Mouse (Mus musculus): ENCODE measurements around the gene Zfp708. TPM values are rescaled to one million over a fixed set of nuclear protein-coding genes. Genes with fewer than 3 reads are reported as not detected.

Zfp708 gene
- total and polyA plus RNA-seq, 2 experiments from 2014 or later = 6.6 to 12.2 TPM

DNA sequence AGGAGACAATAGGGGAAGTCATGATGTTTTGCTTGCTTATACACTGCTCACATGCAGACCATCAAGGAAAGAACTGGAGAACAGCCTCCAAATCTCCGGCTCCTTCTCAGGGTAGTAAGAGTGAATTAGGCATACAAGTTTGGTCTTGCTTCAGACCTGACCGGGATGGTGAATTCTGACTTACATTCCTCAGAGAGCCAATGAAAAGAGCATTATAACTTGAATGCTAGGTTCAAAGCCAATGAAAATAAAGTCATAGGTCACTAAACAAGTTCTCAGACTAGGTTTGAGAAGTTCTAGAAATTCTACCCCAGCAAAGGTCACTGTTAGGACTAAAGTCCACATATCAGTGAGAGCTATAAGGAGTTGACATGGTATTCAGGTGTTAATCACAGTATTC is 20.5 kb downstream of the Zfp708 start:
- no peak overlapping the region for H3K4me2 ChIP-seq (ENCODE audit: low read depth)
- TF ChIP-seq CTCF (IDR thresholded peaks at IDR 0.05; ENCODE audit: low read depth) = no peak
- 99% methylated on average over 2 of the region's 2 CpGs for WGBS

DNA sequence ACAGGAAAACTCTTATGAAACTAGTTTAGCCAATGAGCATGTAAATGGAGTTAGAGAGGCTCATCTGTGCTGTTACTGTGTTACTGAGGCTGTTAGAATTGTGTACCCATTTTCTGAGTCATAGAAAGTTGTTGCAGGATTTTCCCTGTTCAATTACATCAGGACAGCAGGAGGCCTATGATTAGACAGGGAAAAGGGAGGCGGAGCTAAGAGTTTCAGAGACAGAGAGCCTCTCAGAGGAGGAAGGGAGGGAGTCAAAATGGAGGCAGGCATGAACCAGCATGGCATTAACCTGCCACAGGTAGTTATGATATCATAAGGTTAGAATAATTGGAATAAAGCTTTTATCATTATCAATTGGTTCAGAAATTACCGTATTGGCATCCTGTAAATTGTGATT is 25.0 kb downstream of the Zfp708 start:
- H3K4me1 ChIP-seq (ENCODE audit: insufficient read depth) = no peaks in the 10 kb centered on the region
- ATAC-seq = no peak

More for the DNA sequence above, 20.5 kb downstream of the Zfp708 start:
- H3K27me3 ChIP-seq (ENCODE audit: insufficient read depth, low read length) = no peaks in the 10 kb centered on the region
- H3K4me3 ChIP-seq (ENCODE audit: low read depth, low read length) = no peak overlapping the region
- H3K36me3 ChIP-seq (ENCODE audit: insufficient read depth) = peaks cover 29% of the 10 kb centered on the region
- H3K9ac ChIP-seq = no peak overlapping the region
- H3K4me1 ChIP-seq (ENCODE audit: insufficient read depth) = peaks cover 6% of the 10 kb centered on the region
- no peak for ATAC-seq
- DNase-seq = no peak
- H3K9me3 ChIP-seq (ENCODE audit: low read length) = 0 out of 2 replicates have a peak, but pooled peaks cover 11% of the 10 kb centered on the region
- H3K27ac ChIP-seq (ENCODE audit: low read depth, low read length) = no peak overlapping the region

DNA sequence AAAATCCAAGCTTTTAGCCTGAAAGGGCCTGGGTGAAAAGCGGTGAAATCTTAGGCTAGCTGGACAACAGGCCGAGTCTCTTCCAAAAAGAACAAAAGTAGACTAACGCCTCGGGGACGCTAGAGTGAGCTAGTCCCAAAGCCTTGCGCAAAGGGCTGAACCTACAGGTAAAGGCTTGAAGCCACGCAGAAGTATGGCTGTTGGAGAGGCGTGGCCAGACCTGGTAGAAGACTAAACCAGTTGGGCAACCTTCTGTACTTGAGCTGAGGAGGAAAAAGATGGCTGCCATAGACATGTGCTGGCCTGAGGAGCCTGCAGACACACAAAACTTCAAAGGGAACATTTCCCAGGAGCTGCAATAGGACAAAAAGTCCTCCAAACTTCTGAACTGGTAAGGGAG is 32.4 kb downstream of the Zfp708 start:
- Histone ChIP-seq H3K9me3 (ENCODE audit: low read length) (peaks cover 18% of the 10 kb centered on the region), H3K36me3 (ENCODE audit: insufficient read depth) (peaks cover 11% of the 10 kb centered on the region), H3K27me3 (ENCODE audit: insufficient read depth, low read length) (no peaks in the 10 kb centered on the region), H3K4me3 (ENCODE audit: low read depth, low read length) (no peak overlapping the region), H3K4me1 (ENCODE audit: insufficient read depth) (0 out of 2 replicates have a peak, but pooled peaks cover under 1% of the 10 kb centered on the region), H3K27ac (ENCODE audit: low read depth, low read length) (no peak overlapping the region), H3K9ac (no peak overlapping the region), H3K4me2 (ENCODE audit: low read depth) (no peak overlapping the region)
- ATAC-seq = no peak
- WGBS = 86% methylated on average over 8 of the region's 8 CpGs
- TF ChIP-seq CTCF (IDR thresholded peaks at IDR 0.05; ENCODE audit: low read depth) = no peak
- no peak for DNase-seq

More for the DNA sequence above, 25.0 kb downstream of the Zfp708 start:
- no peak for TF ChIP-seq CTCF (IDR thresholded peaks at IDR 0.05; ENCODE audit: low read depth)
- Histone ChIP-seq H3K27ac (ENCODE audit: low read depth, low read length) (no peak overlapping the region), H3K36me3 (ENCODE audit: insufficient read depth) (peaks cover 50% of the 10 kb centered on the region), H3K4me2 (ENCODE audit: low read depth) (no peak overlapping the region), H3K27me3 (ENCODE audit: insufficient read depth, low read length) (no peaks in the 10 kb centered on the region), H3K9ac (no peak overlapping the region), H3K9me3 (ENCODE audit: low read length) (peaks cover 29% of the 10 kb centered on the region), H3K4me3 (ENCODE audit: low read depth, low read length) (no peak overlapping the region)
- 98% methylated on average over 2 of the region's 2 CpGs for WGBS
- no peak for DNase-seq

DNA sequence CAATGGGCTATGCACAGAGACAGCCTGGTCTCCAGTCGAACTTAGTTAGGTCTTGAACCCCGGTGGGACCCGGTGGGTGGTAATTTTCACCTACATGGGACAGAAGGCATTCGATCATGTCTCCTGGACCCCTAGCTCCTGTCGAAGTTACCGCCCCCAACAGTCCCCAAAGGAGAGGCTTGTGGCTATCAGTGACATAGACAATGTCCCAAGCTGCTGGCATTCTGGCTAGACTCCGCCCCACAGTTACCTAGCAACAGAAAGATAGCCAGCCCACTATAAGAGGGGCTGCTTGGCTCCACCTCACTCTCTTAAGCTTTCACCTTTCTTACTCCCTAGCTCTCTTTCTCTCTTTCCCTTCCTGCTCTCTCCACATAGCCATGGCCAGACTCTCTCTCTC is 35.3 kb downstream of the Zfp708 start:
- WGBS = 63% methylated on average over 7 of the region's 7 CpGs
- no peak overlapping the region for H3K27ac ChIP-seq (ENCODE audit: low read depth, low read length)
- no peak for TF ChIP-seq CTCF (IDR thresholded peaks at IDR 0.05; ENCODE audit: low read depth)
- no peaks in the 10 kb centered on the region for H3K27me3 ChIP-seq (ENCODE audit: insufficient read depth, low read length)
- no peak overlapping the region for H3K4me3 ChIP-seq (ENCODE audit: low read depth, low read length)
- 0 out of 2 replicates have a peak, but pooled peaks cover 6% of the 10 kb centered on the region for H3K9me3 ChIP-seq (ENCODE audit: low read length)
- no peak overlapping the region for H3K4me2 ChIP-seq (ENCODE audit: low read depth)
- ATAC-seq (no peak), DNase-seq (no peak)
- H3K9ac ChIP-seq = no peak overlapping the region
- no peaks in the 10 kb centered on the region for H3K36me3 ChIP-seq (ENCODE audit: insufficient read depth)
- 0 out of 2 replicates have a peak, but pooled peaks cover 6% of the 10 kb centered on the region for H3K4me1 ChIP-seq (ENCODE audit: insufficient read depth)

DNA sequence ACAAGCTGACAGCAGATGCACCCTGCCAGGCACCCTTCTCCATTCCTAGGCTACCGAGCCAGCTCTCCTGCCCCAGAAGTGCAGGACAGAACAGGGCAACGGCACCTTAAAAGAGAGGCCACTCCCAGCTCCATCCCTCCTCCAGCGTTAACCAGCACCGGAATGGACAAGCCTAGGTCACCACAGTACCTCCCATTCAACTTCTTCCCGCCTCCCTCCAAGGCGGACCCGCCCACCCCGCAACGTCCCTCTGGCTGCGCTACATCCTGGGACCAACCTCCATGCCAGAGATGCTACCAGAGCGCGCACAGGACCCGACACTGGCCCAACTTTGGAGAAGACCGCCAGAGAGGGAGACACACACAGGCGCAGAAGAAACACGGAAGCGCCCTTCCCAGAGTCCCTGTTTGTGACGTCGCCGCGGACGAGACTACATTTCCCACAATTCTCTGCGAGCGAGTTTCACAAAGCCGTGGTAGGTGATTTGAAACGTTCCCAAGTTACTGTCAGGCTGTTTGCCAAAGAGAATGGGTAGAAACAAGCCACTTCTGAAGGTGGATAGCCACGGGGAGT is 36.9 kb downstream of the Zfp708 start, which contains the start of gene Zfp712:
Zfp712 (minus strand) TSS at position 385 of the 573 bp plus-strand sequence.
- Histone ChIP-seq H3K27ac (ENCODE audit: low read depth, low read length) (peak within 1 kb of the TSS; percentile 68), H3K27me3 (ENCODE audit: insufficient read depth, low read length) (no peaks in the 10 kb centered on the region), H3K36me3 (ENCODE audit: insufficient read depth) (no peaks in the 10 kb centered on the region), H3K4me3 (ENCODE audit: low read depth, low read length) (peak within 1 kb of the TSS; percentile 83), H3K9me3 (ENCODE audit: low read length) (no peaks in the 10 kb centered on the region), H3K4me1 (ENCODE audit: insufficient read depth) (0 out of 2 replicates have a peak, but pooled peaks cover 6% of the 10 kb centered on the region), H3K4me2 (ENCODE audit: low read depth) (peak within 1 kb of the TSS; percentile 80), H3K9ac (peak within 1 kb of the TSS; percentile 75)
- ATAC-seq (peak; percentile 97), DNase-seq (peak; percentile 96)
- WGBS = under 1% methylated on average over 27 of the region's 27 CpGs
- no peak; the same call in 1 of the 2 replicates for TF ChIP-seq CTCF (IDR thresholded peaks at IDR 0.05; ENCODE audit: low read depth)

DNA sequence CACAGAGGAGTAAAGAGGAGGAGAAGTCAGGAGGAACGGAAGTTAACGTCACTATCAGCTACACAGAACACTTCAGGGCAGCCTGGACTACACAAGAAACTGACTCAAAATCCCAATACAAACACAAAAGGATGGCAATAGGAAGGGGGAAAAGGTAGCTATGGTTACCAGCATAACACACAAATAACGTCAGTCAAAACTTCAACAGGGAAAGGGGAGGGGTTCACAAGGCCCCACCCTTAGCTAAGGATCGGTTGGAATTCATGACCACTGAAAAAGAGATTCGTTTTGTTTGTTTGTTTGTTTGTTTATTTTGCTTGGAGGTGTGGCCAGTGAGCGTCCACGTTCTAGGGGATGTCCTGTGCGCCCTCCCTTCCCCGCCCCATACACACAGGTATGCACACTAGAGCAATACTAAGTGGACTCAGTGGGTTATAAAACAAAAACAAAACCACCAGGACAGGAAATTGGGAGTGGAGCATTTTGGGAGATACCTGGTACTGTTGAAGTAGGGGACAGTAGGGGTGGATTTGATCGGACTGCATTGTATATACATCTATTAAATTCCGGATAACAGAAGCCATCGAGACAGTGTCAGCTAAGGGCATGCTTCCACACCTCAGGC is 37.5 kb downstream of the Zfp708 start:
- H3K4me1 ChIP-seq (ENCODE audit: insufficient read depth) = 0 out of 2 replicates have a peak, but pooled peaks cover 6% of the 10 kb centered on the region
- no peak for DNase-seq
- peak overlapping the region; percentile 83 for H3K4me3 ChIP-seq (ENCODE audit: low read depth, low read length)
- peak overlapping the region; percentile 80 for H3K4me2 ChIP-seq (ENCODE audit: low read depth)
- peak; percentile 26 for ATAC-seq
- no peaks in the 10 kb centered on the region for H3K36me3 ChIP-seq (ENCODE audit: insufficient read depth)
- no peak for TF ChIP-seq CTCF (IDR thresholded peaks at IDR 0.05; ENCODE audit: low read depth)
- WGBS = 4% methylated on average over 12 of the region's 12 CpGs
- peak overlapping the region; percentile 75 for H3K9ac ChIP-seq
- H3K27me3 ChIP-seq (ENCODE audit: insufficient read depth, low read length) = no peaks in the 10 kb centered on the region
- peak overlapping the region; percentile 68; the same call in 1 of the 2 replicates for H3K27ac ChIP-seq (ENCODE audit: low read depth, low read length)
- no peaks in the 10 kb centered on the region for H3K9me3 ChIP-seq (ENCODE audit: low read length)

Other genes starting within 250 kb of the Zfp708 start
- 3.4 and 3.7 TPM in 2 replicates for gene Gm10767, start 193.1 kb downstream of the Zfp708 start, total RNA-seq (2014; rRNA removed)
- 2.6 and 2.9 TPM in 2 replicates for gene Gm10767, start 193.1 kb downstream of the Zfp708 start, polyA plus RNA-seq (2015; fragmentation: Nextera tagmentation; extraction: Ambion mirVana)
- 10.1 and 10.2 TPM in 2 replicates for gene Zfp712, start 36.8 kb downstream of the Zfp708 start, total RNA-seq (2014; rRNA removed)
- 1.8 and 3.2 TPM in 2 replicates for gene Zfp712, start 36.8 kb downstream of the Zfp708 start, polyA plus RNA-seq (2015; fragmentation: Nextera tagmentation; extraction: Ambion mirVana)
- gene Gm28557, start 10.6 kb upstream of the Zfp708 start, total RNA-seq (2014; rRNA removed) = 1.4 and 2.9 TPM in 2 replicates
- 0.92 and 1.4 TPM in 2 replicates for gene Gm28557, start 10.6 kb upstream of the Zfp708 start, polyA plus RNA-seq (2015; fragmentation: Nextera tagmentation; extraction: Ambion mirVana)
- gene Rslcan18, start 18.3 kb upstream of the Zfp708 start, total RNA-seq (2014; rRNA removed) = not detected in 2 replicates
- 0.08 TPM in 1 of 2 replicates, not detected in the other for gene Rslcan18, start 18.3 kb upstream of the Zfp708 start, polyA plus RNA-seq (2015; fragmentation: Nextera tagmentation; extraction: Ambion mirVana)
- 7.8 and 8.9 TPM in 2 replicates for gene Zfp759, start 23.7 kb upstream of the Zfp708 start, total RNA-seq (2014; rRNA removed)
- 1.5 and 2.6 TPM in 2 replicates for gene Zfp759, start 23.7 kb upstream of the Zfp708 start, polyA plus RNA-seq (2015; fragmentation: Nextera tagmentation; extraction: Ambion mirVana)
- 2.9 and 7.8 TPM in 2 replicates for gene Rsl1, start 75.2 kb upstream of the Zfp708 start, total RNA-seq (2014; rRNA removed)
- gene Rsl1, start 75.2 kb upstream of the Zfp708 start, polyA plus RNA-seq (2015; fragmentation: Nextera tagmentation; extraction: Ambion mirVana) = 2.9 and 3.3 TPM in 2 replicates
- 2.5 and 3.2 TPM in 2 replicates for gene Zfp455, start 96.5 kb upstream of the Zfp708 start, total RNA-seq (2014; rRNA removed)
- gene Zfp455, start 96.5 kb upstream of the Zfp708 start, polyA plus RNA-seq (2015; fragmentation: Nextera tagmentation; extraction: Ambion mirVana) = 0.67 and 1.2 TPM in 2 replicates
- gene Zfp458, start 180.5 kb upstream of the Zfp708 start, total RNA-seq (2014; rRNA removed) = 15.5 and 16.6 TPM in 2 replicates
- gene Zfp458, start 180.5 kb upstream of the Zfp708 start, polyA plus RNA-seq (2015; fragmentation: Nextera tagmentation; extraction: Ambion mirVana) = 2.9 and 3.1 TPM in 2 replicates
- 0.81 and 1.5 TPM in 2 replicates for gene Zfp457, start 208.5 kb upstream of the Zfp708 start, total RNA-seq (2014; rRNA removed)
- 0.31 and 0.41 TPM in 2 replicates for gene Zfp457, start 208.5 kb upstream of the Zfp708 start, polyA plus RNA-seq (2015; fragmentation: Nextera tagmentation; extraction: Ambion mirVana)
- gene Zfp595, start 234.6 kb upstream of the Zfp708 start, total RNA-seq (2014; rRNA removed) = 3.0 and 3.2 TPM in 2 replicates
- 0.50 and 0.54 TPM in 2 replicates for gene Zfp595, start 234.6 kb upstream of the Zfp708 start, polyA plus RNA-seq (2015; fragmentation: Nextera tagmentation; extraction: Ambion mirVana)